Mouse (Mus musculus) hindbrain, embryonic 14.5 days (tissue): ENCODE data around the gene Mrtfa. TPM values are rescaled to one million over a fixed set of nuclear protein-coding genes. Genes with fewer than 3 reads are reported as not detected.
"Not testable (repeated sequence)": the region's sequence is repeated elsewhere in the genome, so short reads cannot be mapped to it uniquely, and the experiment has no call there.

Experiments used
- ATAC-seq: fragments of 200-750 bp; cut with Nextera tagmentation; 2 replicates; pipeline ENCODE4 v1.8.0; 2017; ENCODE audit warnings: moderate number of reproducible peaks, mild to moderate bottlenecking, moderate TSS enrichment, moderate library complexity; ENCODE audit not compliant: low FRiP score
- DNase-seq: peaks from one replicate; pipeline ENCODE4 v3.0.0-alpha.2; 2015; ENCODE audit warnings: low spot score
- H3K27ac ChIP-seq: fragments of 300-500 bp; sonication (generic); 2 replicates; pipeline ENCODE4 v1.5.1; 2014; ENCODE audit warnings: mild to moderate bottlenecking, moderate library complexity
- H3K27me3 ChIP-seq: fragments of 300-500 bp; sonication (generic); 2 replicates; pipeline ENCODE4 v1.6.1; 2014; ENCODE audit warnings: mild to moderate bottlenecking, low read length, mixed read lengths; ENCODE audit not compliant: control insufficient read depth, insufficient read depth
- H3K36me3 ChIP-seq: fragments of 300-500 bp; sonication (generic); replicated peaks from 2 replicates; pipeline ENCODE4 v1.6.1; 2014; ENCODE audit not compliant: control insufficient read depth, insufficient read depth
- H3K4me1 ChIP-seq: fragments of 300-500 bp; sonication (generic); replicated peaks from 2 replicates; pipeline ENCODE4 v1.6.1; 2014; ENCODE audit warnings: antibody characterized with exemption, low read length, mixed read lengths; ENCODE audit not compliant: control insufficient read depth, insufficient read depth
- H3K4me2 ChIP-seq: fragments of 300-500 bp; sonication (generic); replicated peaks from 2 replicates; pipeline ENCODE4 v1.6.1; 2014; ENCODE audit warnings: mild to moderate bottlenecking, moderate library complexity
- H3K4me3 ChIP-seq: fragments of 300-500 bp; sonication (generic); replicated peaks from 2 replicates; pipeline ENCODE4 v1.5.1; 2014; ENCODE audit warnings: mild to moderate bottlenecking, low read length
- H3K9ac ChIP-seq: fragments of 300-500 bp; sonication (generic); 2 replicates; pipeline ENCODE4 v1.6.1; 2014
- H3K9me3 ChIP-seq: fragments of 300-500 bp; sonication (generic); 2 replicates; pipeline ENCODE4 v1.6.1; 2016; ENCODE audit warnings: low read length; ENCODE audit not compliant: control insufficient read depth
- WGBS: fragments of 180-500 bp; shearing (Covaris S2); extraction: QIAGEN DNeasy Blood & Tissue Kit; methylation state at CpG from one replicate; pipeline ENCODE4 v1.1.7; 2014; 5-methylcytosine and 5-hydroxymethylcytosine counted together
- polyA plus RNA-seq: library from polyadenylated mRNA; unstranded; fragments of >200 nt; fragmentation: Nextera tagmentation; extraction: Ambion mirVana; gene quantifications from 2 replicates; pipeline ENCODE4 v1.2.1, GENCODE M21; 2014

The Mrtfa gene
- polyA plus RNA-seq, 1 experiment from 2014 or later, result 31.5 TPM

DNA sequence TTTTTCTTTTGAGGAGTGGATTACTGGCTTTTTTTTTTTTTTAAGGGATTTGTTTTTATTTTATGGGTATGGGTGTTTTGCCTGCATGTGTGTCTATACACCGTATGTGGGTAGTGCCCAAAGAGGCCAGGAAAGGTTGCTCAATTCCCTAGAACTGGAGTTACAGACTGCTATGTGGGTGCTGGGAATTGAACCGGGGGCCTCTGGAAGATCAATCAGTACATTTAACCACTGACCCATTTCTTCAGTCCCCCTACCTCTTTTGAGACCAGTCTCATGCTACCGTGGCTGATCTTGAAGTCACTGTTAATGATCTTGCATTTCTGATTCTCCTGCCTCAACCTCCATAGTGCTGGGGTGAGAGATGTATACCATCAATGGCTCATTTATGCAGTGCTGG is 36.7 kb upstream of the Mrtfa start:
- Histone ChIP-seq H3K4me2 (no peak overlapping the region), H3K9ac (no peak overlapping the region), H3K36me3 (no peaks in the 10 kb centered on the region), H3K27me3 (no peaks in the 10 kb centered on the region), H3K9me3 (no peaks in the 10 kb centered on the region), H3K4me1 (0 out of 2 replicates have a peak, but pooled peaks cover 2% of the 10 kb centered on the region), H3K4me3 (no peak overlapping the region), H3K27ac (no peak overlapping the region)
- WGBS, result 96% methylated on average over 3 of the region's 3 CpGs
- DNase-seq (no peak), ATAC-seq (no peak)

DNA sequence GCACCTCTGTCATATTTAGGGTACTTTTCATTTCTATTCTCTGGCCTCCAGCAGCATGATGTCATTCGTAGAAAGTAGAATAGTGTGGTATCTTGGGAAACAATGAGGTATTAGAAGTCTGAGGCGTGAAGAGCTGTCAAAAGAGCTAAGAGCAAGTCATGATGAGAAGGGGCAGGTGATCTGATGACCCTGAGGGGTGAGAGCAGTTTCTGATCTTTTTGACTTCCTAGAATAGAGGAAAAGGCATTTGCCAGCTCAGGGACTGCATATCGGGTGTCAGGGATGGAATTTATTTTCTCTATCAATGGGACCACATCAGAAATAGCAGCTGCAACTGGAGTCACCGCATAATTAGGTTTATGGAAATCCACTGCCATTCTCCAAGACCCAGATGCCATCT is 36.2 kb upstream of the Mrtfa start:
- Histone ChIP-seq H3K4me2 (no peak overlapping the region), H3K9ac (no peak overlapping the region), H3K36me3 (no peaks in the 10 kb centered on the region), H3K4me3 (no peak overlapping the region), H3K27ac (no peak overlapping the region), H3K9me3 (no peaks in the 10 kb centered on the region), H3K4me1 (0 out of 2 replicates have a peak, but pooled peaks cover 2% of the 10 kb centered on the region), H3K27me3 (no peaks in the 10 kb centered on the region)
- WGBS, result 42% methylated on average over 4 of the region's 4 CpGs
- ATAC-seq (no peak), DNase-seq (no peak)

DNA sequence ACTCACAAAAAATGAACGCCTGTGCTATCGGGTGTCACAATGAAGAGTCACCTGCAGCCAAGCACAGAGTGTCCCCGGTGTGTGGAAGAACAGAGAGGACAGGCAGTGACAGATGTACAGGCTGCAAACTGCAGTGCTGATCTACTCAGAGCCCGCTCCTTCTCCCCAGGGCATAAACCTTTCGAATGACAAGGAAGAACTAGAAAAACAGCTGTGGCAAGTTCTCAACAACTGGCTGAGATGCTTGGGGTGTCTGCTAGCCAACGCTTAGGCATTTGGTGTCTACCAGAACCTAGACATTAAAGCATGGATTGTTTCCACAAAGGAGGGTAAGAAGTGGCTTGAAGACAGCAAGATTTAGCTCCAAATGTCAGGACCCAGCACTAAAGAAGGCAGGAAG is 35.2 kb upstream of the Mrtfa start:
- Histone ChIP-seq H3K9ac (no peak overlapping the region), H3K4me3 (no peak overlapping the region), H3K27ac (no peak overlapping the region), H3K4me2 (no peak overlapping the region), H3K9me3 (no peaks in the 10 kb centered on the region), H3K4me1 (0 out of 2 replicates have a peak, but pooled peaks cover 2% of the 10 kb centered on the region), H3K27me3 (no peaks in the 10 kb centered on the region), H3K36me3 (no peaks in the 10 kb centered on the region)
- WGBS, result 71% methylated on average over 6 of the region's 6 CpGs
- DNase-seq, result no peak
- no peak for ATAC-seq

DNA sequence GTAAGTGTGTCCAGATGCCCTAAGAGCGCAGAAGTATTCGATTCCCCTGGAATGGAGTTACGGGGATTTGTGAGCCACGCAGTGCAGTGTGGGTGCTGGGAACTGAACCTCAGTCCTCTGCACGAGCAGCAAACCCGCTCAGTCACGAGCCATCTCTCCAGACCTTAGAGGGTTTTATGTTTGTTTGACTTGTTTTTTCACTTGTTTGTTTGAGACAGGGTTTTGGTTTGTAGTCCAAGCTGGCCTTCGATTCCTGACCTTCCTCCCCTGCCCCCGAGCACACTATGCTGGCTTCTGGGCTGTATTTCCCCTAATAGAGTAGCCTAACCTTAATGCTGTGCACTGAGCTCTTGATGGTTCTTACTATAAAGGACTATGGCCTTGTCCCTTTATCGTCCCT is 34.5 kb upstream of the Mrtfa start:
- H3K4me2 ChIP-seq, result no peak overlapping the region

DNA sequence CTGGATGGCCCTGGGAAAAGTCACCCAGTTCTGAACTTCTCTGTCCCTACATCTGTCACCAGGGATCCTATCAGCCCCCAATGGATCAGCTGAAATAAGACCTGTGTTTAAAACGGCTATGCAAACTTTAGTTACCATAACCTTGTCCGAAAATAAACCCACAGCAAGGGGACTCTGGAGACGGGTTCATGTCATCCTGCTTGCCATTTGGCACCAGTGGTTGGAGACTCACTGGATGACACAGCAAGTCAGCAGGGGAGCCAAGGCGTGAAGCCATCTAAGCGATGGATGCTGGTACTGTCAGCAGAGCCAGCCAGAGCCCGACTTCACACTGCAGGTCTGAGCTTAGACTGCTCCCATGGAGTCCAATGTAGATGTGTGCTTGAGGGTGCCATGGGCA is 30.9 kb upstream of the Mrtfa start:
- 77% methylated on average over 6 of the region's 6 CpGs for WGBS
- Histone ChIP-seq H3K4me3 (no peak overlapping the region), H3K4me1 (no peaks in the 10 kb centered on the region), H3K4me2 (no peak overlapping the region), H3K9ac (no peak overlapping the region), H3K9me3 (no peaks in the 10 kb centered on the region), H3K36me3 (no peaks in the 10 kb centered on the region), H3K27ac (no peak overlapping the region), H3K27me3 (no peaks in the 10 kb centered on the region)
- ATAC-seq (no peak), DNase-seq (no peak)

More for the DNA sequence above, 34.5 kb upstream of the Mrtfa start:
- H3K27ac ChIP-seq, result no peak overlapping the region
- WGBS, result 98% methylated on average over 10 of the region's 10 CpGs
- H3K9me3 ChIP-seq, result no peaks in the 10 kb centered on the region
- H3K36me3 ChIP-seq, result no peaks in the 10 kb centered on the region
- ATAC-seq (no peak), DNase-seq (no peak)
- 0 out of 2 replicates have a peak, but pooled peaks cover 2% of the 10 kb centered on the region for H3K4me1 ChIP-seq
- H3K9ac ChIP-seq, result no peak overlapping the region
- H3K4me3 ChIP-seq, result no peak overlapping the region
- no peaks in the 10 kb centered on the region for H3K27me3 ChIP-seq

DNA sequence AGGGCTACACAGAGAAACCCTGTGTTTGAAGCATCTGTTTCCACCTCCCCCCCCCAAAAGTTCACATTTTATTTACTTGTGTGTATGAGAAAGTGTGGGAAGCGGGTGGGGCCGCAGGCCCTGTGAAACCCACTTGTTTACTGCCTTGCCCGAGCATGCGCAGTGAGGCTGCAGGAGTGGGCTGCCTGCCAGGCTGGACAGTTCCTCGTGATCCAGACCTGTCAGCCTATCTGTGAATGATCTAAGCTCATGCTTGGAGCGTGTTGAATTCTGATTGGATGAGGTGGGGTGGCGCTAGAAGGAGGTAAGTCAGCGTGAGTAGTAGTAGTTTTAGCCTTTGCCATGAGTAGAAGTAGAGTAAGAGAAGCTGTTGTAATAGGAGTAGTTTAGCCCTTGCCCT is 29.5 kb upstream of the Mrtfa start:
- not testable (repeated sequence) for DNase-seq, H3K27me3 ChIP-seq, H3K9ac ChIP-seq, H3K36me3 ChIP-seq, H3K4me2 ChIP-seq, H3K4me3 ChIP-seq, ATAC-seq, H3K9me3 ChIP-seq, H3K4me1 ChIP-seq, H3K27ac ChIP-seq
- 75% methylated on average over 8 of the region's 8 CpGs for WGBS

DNA sequence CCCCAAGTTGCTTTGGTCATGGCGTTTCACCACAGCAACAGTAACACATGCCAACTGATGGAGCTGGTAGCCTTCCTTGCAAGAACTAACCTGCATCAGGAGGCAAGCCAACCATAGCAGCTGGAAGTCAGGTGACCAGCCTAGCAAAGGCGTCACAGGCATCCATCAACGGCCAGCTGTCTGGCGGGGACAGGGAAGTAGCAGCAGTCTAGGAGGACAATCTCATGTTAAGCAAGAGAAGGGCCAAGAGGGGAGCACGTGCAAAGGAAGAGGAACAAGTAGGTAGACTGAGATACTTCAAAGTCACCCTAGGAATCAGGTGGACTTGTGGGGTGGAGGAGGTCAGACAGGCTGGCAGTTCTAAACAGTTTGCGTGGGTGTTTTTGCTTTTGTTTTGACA is 28.5 kb upstream of the Mrtfa start:
- ATAC-seq, result no peak
- no peaks in the 10 kb centered on the region for H3K9me3 ChIP-seq
- DNase-seq, result no peak
- no peaks in the 10 kb centered on the region for H3K4me1 ChIP-seq
- H3K27ac ChIP-seq, result no peak overlapping the region
- no peaks in the 10 kb centered on the region for H3K27me3 ChIP-seq
- H3K9ac ChIP-seq, result no peak overlapping the region
- no peak overlapping the region for H3K4me3 ChIP-seq
- 78% methylated on average over 6 of the region's 6 CpGs for WGBS
- no peaks in the 10 kb centered on the region for H3K36me3 ChIP-seq
- H3K4me2 ChIP-seq, result no peak overlapping the region

DNA sequence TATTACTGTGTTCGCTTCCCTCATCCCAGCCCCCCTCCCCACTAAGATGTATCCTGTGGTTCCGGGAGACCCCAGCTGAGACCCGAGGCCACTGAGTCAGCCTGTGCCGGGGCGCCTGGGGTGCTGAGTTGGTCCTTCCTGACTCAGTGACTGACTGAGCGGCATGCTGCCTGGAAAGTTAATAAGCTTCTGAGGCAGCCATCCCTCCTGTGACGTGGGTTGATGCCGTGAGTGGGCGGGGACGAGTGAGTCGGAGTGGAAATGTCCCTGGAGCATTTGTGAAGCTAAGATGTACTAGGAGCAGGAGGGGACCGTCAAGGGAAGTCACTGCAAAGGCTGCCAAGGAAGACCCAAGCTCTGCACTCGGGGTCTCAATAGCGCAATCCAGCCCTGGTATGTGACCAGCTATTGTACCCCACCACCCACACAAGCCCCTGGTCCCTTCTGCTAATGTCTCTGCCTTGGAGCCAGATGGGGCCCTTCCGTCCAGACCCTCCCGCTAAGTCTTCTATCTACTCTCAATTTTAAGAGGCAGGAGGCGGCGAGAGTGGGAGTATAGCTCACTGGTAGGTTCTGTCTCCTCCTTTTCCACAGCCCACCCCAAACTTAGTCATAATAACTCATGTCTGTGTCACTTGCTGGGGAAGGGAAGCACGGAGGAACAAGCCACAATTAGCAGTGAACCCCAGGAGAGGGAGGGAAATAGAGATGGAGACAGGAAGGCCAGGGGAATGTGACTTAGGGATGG is 26.5 kb upstream of the Mrtfa start:
- H3K27ac ChIP-seq, result no peak overlapping the region
- H3K4me2 ChIP-seq, result no peak overlapping the region
- no peak for DNase-seq
- H3K9me3 ChIP-seq, result no peaks in the 10 kb centered on the region
- H3K27me3 ChIP-seq, result no peaks in the 10 kb centered on the region
- no peaks in the 10 kb centered on the region for H3K36me3 ChIP-seq
- no peak overlapping the region for H3K9ac ChIP-seq
- 85% methylated on average over 19 of the region's 19 CpGs for WGBS
- no peak overlapping the region for H3K4me3 ChIP-seq
- no peak for ATAC-seq
- H3K4me1 ChIP-seq, result no peaks in the 10 kb centered on the region

DNA sequence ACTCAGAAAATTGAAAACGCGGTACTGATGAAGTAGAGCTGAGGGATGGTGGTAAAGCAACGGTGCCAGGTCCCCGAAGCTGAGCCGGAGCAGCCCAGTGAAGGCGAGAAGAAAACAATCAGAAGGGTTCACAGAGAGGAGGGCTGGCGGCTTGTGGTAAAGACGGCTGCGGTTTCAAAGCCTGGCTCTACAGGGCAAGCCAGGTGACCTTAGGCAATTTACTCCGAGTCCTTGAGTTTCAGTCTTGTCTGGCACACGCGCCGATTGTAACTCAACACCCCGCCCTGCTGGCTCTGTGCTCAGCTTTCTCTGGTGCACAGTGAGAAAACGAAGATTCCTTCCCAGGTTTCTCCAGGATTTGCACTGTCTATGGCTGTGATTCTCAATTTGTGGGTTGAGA is 22.4 kb upstream of the Mrtfa start:
- 77% methylated on average over 15 of the region's 15 CpGs for WGBS
- ATAC-seq, result no peak
- no peaks in the 10 kb centered on the region for H3K9me3 ChIP-seq
- no peaks in the 10 kb centered on the region for H3K36me3 ChIP-seq
- no peak overlapping the region for H3K4me3 ChIP-seq
- H3K4me1 ChIP-seq, result no peaks in the 10 kb centered on the region
- no peak overlapping the region for H3K27ac ChIP-seq
- DNase-seq, result no peak
- no peaks in the 10 kb centered on the region for H3K27me3 ChIP-seq
- no peak overlapping the region for H3K9ac ChIP-seq
- H3K4me2 ChIP-seq, result no peak overlapping the region

DNA sequence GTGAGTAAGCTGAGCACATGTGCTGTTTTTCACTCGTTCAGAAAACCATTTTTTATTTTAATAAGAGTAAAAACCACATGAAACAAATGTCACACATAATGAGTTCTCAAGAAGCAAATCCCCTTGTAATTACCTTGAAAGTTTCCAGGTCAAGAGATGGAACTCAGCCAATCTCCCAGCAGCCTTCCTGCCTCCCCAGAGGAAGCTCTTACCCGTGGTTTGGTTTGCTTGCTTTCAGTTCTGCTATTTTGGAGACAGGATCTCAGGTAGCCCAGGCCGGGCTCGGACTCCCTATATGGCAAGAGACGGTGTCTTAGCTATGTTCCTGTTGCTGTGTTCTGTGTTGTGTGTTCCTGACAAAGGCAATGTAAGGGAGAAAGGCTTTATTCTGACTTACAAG is 19.9 kb upstream of the Mrtfa start:
- Histone ChIP-seq H3K27me3 (no peaks in the 10 kb centered on the region), H3K4me3 (no peak overlapping the region), H3K4me1 (no peaks in the 10 kb centered on the region), H3K9me3 (no peaks in the 10 kb centered on the region), H3K4me2 (no peak overlapping the region), H3K9ac (no peak overlapping the region), H3K27ac (no peak overlapping the region), H3K36me3 (no peaks in the 10 kb centered on the region)
- DNase-seq, result no peak
- 78% methylated on average over 5 of the region's 5 CpGs for WGBS
- no peak for ATAC-seq
